ENCODE assay signal across 8 mouse cellular contexts in the genomic region with DNA sequence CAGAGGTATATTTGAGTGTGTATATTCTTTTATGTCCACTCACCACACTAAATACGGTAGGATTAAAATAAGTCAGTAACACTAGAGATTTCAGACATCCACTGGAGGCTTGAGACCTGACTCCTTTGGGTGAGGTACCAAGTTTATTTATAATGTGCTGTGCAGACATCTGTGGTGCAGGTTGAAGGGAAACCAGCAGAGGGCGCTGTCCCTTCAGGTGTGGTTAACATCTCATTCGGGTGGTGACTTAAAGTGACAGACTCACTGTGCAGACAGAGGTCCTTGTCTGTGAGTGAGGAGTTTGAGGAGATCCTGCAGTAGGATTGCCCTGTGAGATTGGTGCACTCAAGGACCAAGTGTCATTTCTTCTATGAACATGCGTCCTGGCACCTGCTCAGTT.
DNase-seq lines count a peak whose midpoint lies in the region; ATAC-seq and TF ChIP-seq lines count a peak whose summit lies in the region.
"Not testable (repeated sequence)": the region's sequence is repeated elsewhere in the genome, so short reads cannot be mapped to it uniquely, and the experiment has no call there.

No protein-coding gene starts in this region.

- DNase-seq in 416B (ENCODE audit: low read depth) (peak; percentile 27), R1 (ENCODE audit: low read depth, low spot score) (peak; percentile 49)
- DNase-seq in hindbrain, postnatal 0 days (ENCODE audit: low spot score); stomach, postnatal 0 days (ENCODE audit: low spot score): not testable (repeated sequence)
- DNase-seq in liver, embryonic 13.5 days: peak; percentile 15
- DNase-seq in thymus, postnatal 25 days: peak; percentile 39

- not testable (repeated sequence) for TF ChIP-seq EP300 in stomach, postnatal 0 days (optimal IDR thresholded peaks at IDR 0.05)

- not testable (repeated sequence) for H3K27me3 ChIP-seq in E14TG2a.4 (ENCODE audit: insufficient read depth, low read length); hindbrain, postnatal 0 days (ENCODE audit: insufficient read depth, low read length); liver, embryonic 13.5 days; stomach, postnatal 0 days (ENCODE audit: control insufficient read depth, insufficient read depth, low read length)

- ATAC-seq in hindbrain, postnatal 0 days; liver, embryonic 13.5 days (ENCODE audit: low read depth); stomach, postnatal 0 days (ENCODE audit: low FRiP score, low TSS enrichment): not testable (repeated sequence)
- 0 out of 2 replicates have a peak, but pooled peaks have one; percentile 23 for ATAC-seq in megakaryocyte progenitor cell, adult 5-6 weeks (replicated peaks; ENCODE audit: poor library complexity)

- H3K9me3 ChIP-seq in E14TG2a.4 (ENCODE audit: low read length); hindbrain, postnatal 0 days (ENCODE audit: low read length); liver, embryonic 13.5 days (replicated peaks); stomach, postnatal 0 days (ENCODE audit: control insufficient read depth, low read length): not testable (repeated sequence)

- H3K4me2 ChIP-seq in hindbrain, postnatal 0 days (ENCODE audit: low read depth, low read length); liver, embryonic 13.5 days; stomach, postnatal 0 days (replicated peaks; ENCODE audit: low read depth): not testable (repeated sequence)

- not testable (repeated sequence) for H3K4me1 ChIP-seq in E14TG2a.4 (replicated peaks; ENCODE audit: low read depth, low read length); hindbrain, postnatal 0 days (ENCODE audit: insufficient read depth, low read length); liver, embryonic 13.5 days (replicated peaks); stomach, postnatal 0 days (replicated peaks; ENCODE audit: control insufficient read depth, insufficient read depth)

- TF ChIP-seq CTCF in E14TG2a.4 (conservative IDR thresholded peaks at IDR 0.05; ENCODE audit: low read length): peak; percentile 44
- 0 out of 2 replicates have a peak, but pooled peaks have one; percentile 10 for TF ChIP-seq CTCF in hindbrain, postnatal 0 days (IDR thresholded peaks at IDR 0.05; ENCODE audit: low read depth)
- TF ChIP-seq CTCF in stomach, postnatal 0 days (IDR thresholded peaks at IDR 0.05; ENCODE audit: low read depth): peak; percentile 38

- WGBS in hindbrain, postnatal 0 days: 68% methylated on average over 4 of the region's 4 CpGs
- WGBS in liver, embryonic 13.5 days (ENCODE audit: insufficient replicate concordance): 37% methylated on average over 4 of the region's 4 CpGs
- WGBS in stomach, postnatal 0 days: 55% methylated on average over 4 of the region's 4 CpGs

- not testable (repeated sequence) for H3K4me3 ChIP-seq in E14TG2a.4 (replicated peaks; ENCODE audit: low read length); hindbrain, postnatal 0 days (ENCODE audit: low read length); liver, embryonic 13.5 days (replicated peaks); stomach, postnatal 0 days (ENCODE audit: low read depth, low read length)

- H3K9ac ChIP-seq in hindbrain, postnatal 0 days (replicated peaks; ENCODE audit: low read length); liver, embryonic 13.5 days; stomach, postnatal 0 days (ENCODE audit: low read length): not testable (repeated sequence)

- not testable (repeated sequence) for H3K27ac ChIP-seq in hindbrain, postnatal 0 days; liver, embryonic 13.5 days; stomach, postnatal 0 days (replicated peaks)

- H3K36me3 ChIP-seq in E14TG2a.4 (ENCODE audit: insufficient read depth, low read length); hindbrain, postnatal 0 days (ENCODE audit: insufficient read depth, low read length); liver, embryonic 13.5 days; stomach, postnatal 0 days (ENCODE audit: control insufficient read depth, insufficient read depth, low read length): not testable (repeated sequence)
